Mouse (Mus musculus) layer of hippocampus, adult 9-11 months (tissue): Measurements from ENCODE around the gene Med31.
"Not testable (repeated sequence)": the region's sequence is repeated elsewhere in the genome, so short reads cannot be mapped to it uniquely, and the experiment has no call there.

Experiments used
- DNase-seq: peaks from one replicate; pipeline ENCODE4 v3.0.0; 2022

Med31 gene

DNA sequence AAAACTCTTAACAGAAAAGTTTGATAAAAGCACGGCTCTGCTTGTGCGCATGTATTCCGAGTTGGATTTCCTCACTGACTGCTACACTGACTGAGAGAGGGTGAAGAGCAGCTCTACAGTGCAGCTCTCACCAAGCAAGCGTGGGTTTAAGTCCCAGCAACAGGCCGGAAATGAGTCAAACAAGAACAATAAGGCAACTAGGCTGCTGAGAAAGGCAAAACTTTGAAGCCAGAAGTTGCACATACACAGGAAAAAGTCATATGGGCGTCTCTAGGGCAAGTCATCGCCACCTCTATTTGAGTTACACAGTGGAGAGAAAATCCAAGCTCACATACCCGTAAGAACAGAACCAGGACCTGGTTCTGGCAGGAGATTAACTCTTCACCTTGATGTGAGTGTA is 18.9 kb downstream of the Med31 start:
- DNase-seq: no peak

DNA sequence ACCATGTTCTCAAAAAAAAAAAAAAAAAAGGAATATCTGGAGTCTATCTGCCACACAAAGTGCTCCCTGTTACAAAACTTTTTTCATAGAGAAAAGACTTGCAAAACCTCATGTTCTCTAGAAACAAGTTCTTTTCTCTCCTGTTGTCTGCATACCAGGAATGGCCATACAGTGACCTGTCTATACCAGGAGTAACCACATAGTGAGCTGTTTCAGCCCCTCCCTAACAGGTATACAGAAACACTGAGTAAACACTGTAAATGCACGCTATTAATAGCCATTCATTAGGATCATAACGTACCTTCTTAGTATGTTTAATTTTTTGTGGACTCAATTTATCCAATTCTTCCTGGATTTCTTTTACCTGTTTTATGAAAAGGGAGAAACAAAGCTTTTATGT is 21.1 kb downstream of the Med31 start:
- no peak for DNase-seq

DNA sequence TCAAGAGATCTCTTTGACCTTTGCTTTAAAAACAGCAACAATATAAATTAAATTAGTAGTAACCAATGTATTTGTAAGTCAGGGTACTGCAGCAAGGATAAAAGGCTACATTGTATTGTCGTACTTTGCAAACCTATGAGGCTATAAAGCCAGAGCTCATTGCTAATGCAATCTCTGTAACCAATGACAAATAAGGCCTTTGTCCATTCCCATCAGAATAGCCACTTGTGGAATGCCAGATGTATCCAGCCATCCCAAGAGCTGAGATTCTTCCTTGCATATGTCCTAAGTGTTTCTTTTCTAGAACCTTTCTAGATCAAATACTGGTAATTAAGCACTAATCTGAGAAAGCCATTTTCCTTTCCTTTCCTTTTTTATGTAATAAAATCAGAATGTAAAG is 24.5 kb downstream of the Med31 start:
- DNase-seq: no peak

DNA sequence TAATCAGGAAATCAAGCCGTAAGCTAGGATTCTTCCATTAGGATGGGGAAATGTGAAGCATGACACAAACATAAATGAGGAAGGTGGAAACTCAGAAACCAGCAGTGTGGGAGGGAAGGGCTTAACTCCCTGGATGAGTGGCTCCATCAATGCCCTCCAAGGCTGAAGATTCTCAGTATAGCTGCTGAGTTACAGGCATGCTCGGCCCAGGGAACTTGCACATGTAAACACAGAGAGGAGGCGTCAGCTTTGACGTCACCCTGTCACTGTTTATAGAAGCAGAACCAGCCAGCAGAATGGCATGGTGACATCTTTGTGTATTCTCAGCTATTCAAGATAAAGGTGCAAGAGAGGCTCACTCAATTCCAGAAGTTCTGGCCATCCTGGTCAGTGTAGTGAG is 31.1 kb downstream of the Med31 start:
- no peak for DNase-seq

DNA sequence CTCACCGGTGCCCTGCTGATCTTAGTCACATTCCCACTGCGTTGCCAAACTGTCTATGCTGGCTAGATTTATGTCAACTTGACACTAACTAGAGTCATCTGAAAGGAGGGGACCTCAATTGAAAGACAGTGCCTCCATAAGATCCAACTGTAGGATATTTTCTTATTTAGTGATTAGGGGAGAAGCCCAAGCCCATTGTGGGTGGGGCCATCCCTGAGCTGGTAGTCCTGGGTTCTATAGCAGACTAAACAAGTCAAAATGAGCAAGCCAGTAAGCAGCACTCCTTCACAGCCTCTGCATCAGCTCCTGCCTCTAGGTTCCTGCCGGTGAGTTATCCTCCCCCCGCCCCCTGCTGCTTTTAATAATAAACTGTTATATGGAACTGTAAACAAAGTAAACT is 34.3 kb downstream of the Med31 start:
- no peak for DNase-seq

DNA sequence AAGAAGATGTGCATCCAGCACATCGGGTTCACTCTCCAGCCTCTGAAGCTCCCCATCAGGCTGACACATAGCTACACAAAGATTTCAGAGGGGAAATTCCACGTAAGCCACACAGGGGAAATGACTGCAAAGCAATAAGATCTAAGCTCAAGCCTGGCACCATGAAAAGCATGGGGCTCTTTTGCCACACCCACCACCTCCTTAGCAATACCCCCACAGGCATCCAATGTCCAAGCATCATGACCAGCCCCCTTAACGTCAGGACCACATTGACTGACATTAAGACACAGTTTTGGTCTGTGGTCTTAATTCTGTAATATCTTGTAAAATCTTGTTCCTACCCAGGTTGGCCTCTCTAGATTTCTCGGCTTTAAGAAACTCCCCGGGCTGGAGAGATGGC is 34.8 kb downstream of the Med31 start:
- DNase-seq: no peak

DNA sequence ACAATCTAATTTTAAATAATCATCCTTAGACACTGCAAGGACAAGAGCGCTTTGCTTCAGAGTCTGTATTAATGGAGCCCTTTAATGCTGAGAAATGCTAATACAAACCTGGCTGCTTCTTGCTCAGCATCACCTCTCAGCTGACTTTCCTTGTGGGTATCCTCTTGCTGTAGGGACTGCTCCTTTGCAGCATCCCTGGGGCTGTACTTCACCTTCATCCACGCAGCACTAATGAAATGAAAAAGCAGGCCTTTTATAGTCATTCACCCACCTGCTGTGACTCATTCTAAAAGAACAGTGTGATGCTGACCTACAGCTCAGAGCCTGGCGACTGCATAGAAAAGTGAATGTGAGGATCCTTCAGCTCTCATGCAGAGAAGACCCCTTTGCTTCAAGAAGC is 38.8 kb downstream of the Med31 start:
- no peak for DNase-seq

DNA sequence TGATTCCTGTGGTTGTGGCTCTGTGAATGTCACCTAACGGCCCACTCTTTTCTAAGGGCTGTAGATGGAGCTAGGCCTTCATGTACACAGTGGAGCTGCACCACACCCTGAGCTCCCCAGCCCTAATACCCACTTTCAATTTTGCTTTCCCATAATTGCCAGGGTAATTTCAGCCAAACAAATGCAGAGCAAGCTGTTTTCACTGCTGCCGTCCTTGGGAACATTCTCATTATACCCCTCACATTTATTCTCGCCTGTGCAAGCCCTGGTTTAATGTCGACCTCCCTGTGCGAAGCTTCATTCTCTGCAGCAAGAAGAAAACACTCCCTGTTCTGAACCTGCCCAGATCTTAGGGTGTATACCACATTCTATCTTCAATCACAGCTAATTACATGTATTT is 39.4 kb downstream of the Med31 start:
- peak; percentile 38 for DNase-seq

DNA sequence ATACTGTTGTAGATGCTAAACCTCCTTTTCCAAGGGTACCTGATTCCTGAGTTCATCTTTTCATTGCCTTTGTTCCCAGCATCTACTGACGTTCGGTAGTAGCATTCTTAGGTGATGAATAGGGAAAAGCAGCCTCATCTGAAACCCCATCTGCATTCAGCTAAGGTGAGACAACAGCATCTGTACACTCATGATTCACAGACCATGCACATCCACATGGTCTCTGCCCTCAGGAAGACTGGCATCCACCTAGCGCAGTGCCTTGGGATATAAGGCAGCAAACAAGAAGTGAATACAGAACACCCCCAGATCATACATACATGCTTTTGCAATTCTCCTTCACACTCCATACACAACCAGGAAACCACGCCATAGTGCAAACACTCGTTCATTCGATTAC is 40.7 kb downstream of the Med31 start:
- no peak for DNase-seq

DNA sequence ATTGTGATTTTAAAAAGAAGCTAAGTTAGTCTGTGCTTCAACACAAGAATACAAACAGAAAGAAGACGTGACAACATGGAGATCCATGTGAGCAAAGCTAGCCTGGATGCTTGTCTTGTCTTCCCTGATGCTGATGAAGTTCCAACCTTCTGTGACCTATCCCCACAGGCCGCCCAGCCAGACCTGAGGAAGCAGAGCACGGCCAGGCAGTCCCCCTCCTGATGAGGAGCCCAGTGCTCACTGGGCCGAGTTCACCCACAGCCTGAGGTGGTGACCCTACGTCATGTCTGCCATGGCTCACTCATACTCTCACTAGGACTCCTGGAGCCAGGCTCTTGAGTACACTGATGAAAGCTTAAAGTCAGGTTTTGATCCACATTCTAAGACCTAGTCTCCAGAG is 41.9 kb downstream of the Med31 start:
- no peak for DNase-seq

DNA sequence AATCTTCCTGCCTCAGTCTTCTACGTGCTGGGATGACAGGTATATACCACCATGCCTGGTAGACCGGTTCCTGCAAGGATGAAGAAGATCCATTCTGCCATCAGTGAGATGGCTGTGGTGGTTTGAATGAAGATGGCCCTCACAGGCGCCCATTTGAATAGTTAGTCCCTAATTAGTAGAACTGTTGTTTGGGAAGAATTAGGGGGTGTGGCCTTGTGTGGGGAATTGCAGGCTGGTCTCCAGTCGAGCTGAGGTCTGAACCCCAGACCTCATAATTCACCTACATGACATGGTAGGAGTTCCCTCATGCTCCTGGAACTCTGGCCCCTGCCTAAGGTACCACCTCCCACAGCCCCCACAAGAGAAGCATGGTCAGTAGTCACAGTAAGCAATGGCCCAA is 43.5 kb downstream of the Med31 start:
- DNase-seq: not testable (repeated sequence)

DNA sequence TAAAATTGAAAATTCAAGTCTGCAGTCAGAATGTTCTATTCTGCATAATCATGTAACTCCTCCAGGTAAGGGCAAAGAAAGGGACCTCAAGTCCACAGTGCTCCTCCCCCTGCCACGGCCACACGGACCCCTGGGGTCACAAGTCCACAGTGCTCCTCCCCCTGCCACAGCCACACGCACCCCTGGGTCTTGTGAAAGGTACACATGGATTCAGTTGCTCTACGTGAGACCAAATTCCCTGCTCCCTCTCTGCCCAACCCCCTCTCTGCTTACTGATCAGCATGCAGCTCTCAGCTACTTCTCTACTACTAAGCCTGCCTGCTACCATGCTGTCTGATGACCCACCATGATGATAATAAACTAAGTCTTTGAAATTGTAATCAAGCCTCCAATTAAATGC is 45.5 kb downstream of the Med31 start:
- DNase-seq: no peak

DNA sequence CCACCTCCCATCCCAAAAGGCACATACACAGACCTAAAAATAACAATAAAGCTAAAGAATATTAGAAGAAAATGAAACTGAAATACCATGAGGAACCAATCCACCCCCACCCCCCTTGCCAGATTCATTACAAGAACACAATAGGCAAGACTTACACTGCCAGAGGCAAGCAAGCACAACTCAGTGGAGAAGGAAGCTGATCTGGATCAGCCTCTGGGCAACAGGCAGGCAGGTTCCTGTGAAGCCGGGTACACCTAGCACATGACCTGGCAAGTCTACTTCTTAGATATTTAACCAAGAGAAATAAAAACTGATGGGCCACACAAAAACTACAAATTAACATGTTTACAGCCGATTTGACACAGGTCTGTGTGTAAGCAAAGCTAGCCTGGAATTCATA is 52.2 kb downstream of the Med31 start:
- no peak for DNase-seq
